Mouse (Mus musculus): ENCODE measurements around the gene Tlr5. TPM values are rescaled to one million over a fixed set of nuclear protein-coding genes. Genes with fewer than 3 reads are reported as not detected.
A peak's percentile ranks its signal among the peaks of the same experiment; 100 is the strongest.

Tlr5 gene
- polyA plus RNA-seq, 1 experiment from 2014 or later = 0.29 TPM

DNA sequence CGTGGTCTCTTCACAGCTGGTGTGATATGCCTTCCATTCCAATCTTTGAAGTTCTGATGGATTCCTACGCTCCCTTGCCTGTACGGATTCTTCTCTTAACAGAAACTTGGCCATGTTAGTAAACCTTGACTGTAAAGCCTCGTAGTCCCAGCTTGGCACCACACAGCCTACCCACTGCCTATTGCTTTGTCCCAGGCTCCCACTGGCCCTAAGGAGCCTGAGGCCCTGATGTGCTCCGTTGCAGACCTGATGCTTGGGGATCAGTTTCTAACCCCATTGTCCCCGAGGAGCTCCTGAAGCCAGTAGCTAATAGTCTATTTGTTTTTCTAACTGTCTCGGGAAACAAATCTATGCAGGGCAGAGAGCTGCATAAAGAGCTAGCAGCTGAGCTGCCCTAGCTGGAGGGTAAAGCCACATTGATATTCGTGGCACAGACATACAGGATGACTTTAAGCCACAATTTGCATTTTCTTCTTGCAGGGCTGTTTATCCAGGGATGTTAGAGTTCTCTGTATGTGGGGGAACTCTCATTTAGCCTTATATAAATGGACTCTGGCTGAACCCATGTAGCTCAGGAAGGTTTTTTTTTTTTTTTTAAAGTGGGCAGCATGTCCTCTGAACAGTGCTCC is 35.8 kb upstream of the Tlr5 start:
- ATAC-seq (replicated peaks; ENCODE audit: low FRiP score) = no peak
- no peaks in the 10 kb centered on the region for H3K9me3 ChIP-seq (ENCODE audit: control insufficient read depth, low read length)
- H3K4me3 ChIP-seq (ENCODE audit: low read depth, low read length) = no peak overlapping the region
- H3K27ac ChIP-seq (ENCODE audit: low read depth, low read length) = 0 out of 2 replicates have a peak overlapping the region, but pooled peaks have one; percentile 31
- H3K27me3 ChIP-seq (ENCODE audit: control insufficient read depth, insufficient read depth, low read length) = no peaks in the 10 kb centered on the region
- H3K4me2 ChIP-seq (ENCODE audit: low read depth, low read length, severe bottlenecking) = no peak overlapping the region
- WGBS = 45% methylated on average over 8 of the region's 8 CpGs
- no peaks in the 10 kb centered on the region for H3K36me3 ChIP-seq (ENCODE audit: control insufficient read depth, insufficient read depth, low read length)
- peaks cover 5% of the 10 kb centered on the region; the same call in 1 of the 2 replicates for H3K4me1 ChIP-seq (replicated peaks; ENCODE audit: control insufficient read depth, insufficient read depth, low read length)
- H3K9ac ChIP-seq (ENCODE audit: low read length) = no peak overlapping the region
- no peak for DNase-seq (ENCODE audit: low spot score)

- 77% methylated on average over 4 of the region's 4 CpGs for WGBS
- Histone ChIP-seq H3K27ac (ENCODE audit: low read depth, low read length) (no peak overlapping the region), H3K4me2 (ENCODE audit: low read depth, low read length, severe bottlenecking) (no peak overlapping the region), H3K27me3 (ENCODE audit: control insufficient read depth, insufficient read depth, low read length) (no peaks in the 10 kb centered on the region), H3K9ac (ENCODE audit: low read length) (no peak overlapping the region), H3K36me3 (ENCODE audit: control insufficient read depth, insufficient read depth, low read length) (no peaks in the 10 kb centered on the region), H3K4me3 (ENCODE audit: low read depth, low read length) (no peak overlapping the region), H3K9me3 (ENCODE audit: control insufficient read depth, low read length) (no peaks in the 10 kb centered on the region), H3K4me1 (replicated peaks; ENCODE audit: control insufficient read depth, insufficient read depth, low read length) (peaks cover 5% of the 10 kb centered on the region; the same call in 1 of the 2 replicates)
- ATAC-seq (replicated peaks; ENCODE audit: low FRiP score) (no peak), DNase-seq (ENCODE audit: low spot score) (no peak)
These were observed 31.8 kb upstream of the Tlr5 start for GRCm38 (mm10) chr1:182922824-182923223.

GRCm38 (mm10) chr1:182926465-182926864 is 28.1 kb upstream of the Tlr5 start:
- no peaks in the 10 kb centered on the region for H3K9me3 ChIP-seq (ENCODE audit: control insufficient read depth, low read length)
- no peak overlapping the region for H3K4me2 ChIP-seq (ENCODE audit: low read depth, low read length, severe bottlenecking)
- no peak for ATAC-seq (replicated peaks; ENCODE audit: low FRiP score)
- WGBS = 90% methylated on average over 6 of the region's 6 CpGs
- no peak overlapping the region for H3K4me3 ChIP-seq (ENCODE audit: low read depth, low read length)
- DNase-seq (ENCODE audit: low spot score) = no peak
- no peak overlapping the region for H3K27ac ChIP-seq (ENCODE audit: low read depth, low read length)
- no peaks in the 10 kb centered on the region for H3K27me3 ChIP-seq (ENCODE audit: control insufficient read depth, insufficient read depth, low read length)
- H3K36me3 ChIP-seq (ENCODE audit: control insufficient read depth, insufficient read depth, low read length) = no peaks in the 10 kb centered on the region
- H3K9ac ChIP-seq (ENCODE audit: low read length) = no peak overlapping the region
- H3K4me1 ChIP-seq (replicated peaks; ENCODE audit: control insufficient read depth, insufficient read depth, low read length) = no peaks in the 10 kb centered on the region

DNA sequence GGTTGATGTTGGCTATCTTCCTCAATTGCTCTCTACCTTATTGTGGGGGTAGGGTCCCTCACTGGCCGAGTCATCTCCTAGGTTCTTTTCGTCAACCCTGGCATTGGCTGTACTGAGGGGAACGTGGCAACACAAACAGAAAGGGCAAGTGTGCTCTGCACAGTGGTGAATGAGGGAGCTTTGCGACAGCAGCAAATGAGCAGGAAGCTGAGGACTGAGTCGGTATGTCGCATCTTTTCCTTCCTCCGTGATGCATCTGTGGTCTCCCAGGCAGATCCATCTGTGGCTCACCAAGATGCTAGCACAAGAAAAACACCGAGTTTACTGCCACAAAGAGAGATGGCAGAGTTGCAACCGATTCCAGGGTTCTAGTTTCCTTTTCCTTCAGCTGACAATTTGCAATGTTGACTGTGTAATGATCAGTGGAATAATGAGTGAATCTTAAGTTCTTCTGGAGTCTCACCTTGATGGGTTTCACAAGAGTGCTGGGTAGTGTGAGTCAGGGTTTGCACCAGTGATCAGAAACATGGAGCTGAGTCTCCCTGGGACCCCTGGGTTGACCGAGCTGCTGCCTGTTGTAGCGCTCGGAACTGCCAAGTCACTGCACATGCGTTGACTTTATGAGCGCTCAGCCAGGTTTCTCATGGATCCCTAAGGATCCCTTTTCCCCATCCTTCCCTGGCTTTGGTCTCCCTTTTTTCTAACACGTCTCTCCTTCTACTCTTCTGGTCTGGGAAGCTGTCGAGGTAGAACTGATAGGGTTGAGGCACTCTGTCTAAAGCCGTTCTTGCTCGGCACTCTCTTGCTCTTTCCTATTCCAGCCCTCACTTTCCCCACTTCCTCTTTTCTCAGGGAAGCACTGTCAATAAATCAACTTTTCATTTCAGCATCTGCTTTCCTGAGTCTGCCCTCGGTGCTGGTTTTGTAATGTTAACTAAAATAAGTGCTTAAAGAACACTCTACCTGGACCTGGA is 26.4 kb upstream of the Tlr5 start:
- no peak for ATAC-seq (replicated peaks; ENCODE audit: low FRiP score)
- WGBS = 91% methylated on average over 19 of the region's 19 CpGs

DNA sequence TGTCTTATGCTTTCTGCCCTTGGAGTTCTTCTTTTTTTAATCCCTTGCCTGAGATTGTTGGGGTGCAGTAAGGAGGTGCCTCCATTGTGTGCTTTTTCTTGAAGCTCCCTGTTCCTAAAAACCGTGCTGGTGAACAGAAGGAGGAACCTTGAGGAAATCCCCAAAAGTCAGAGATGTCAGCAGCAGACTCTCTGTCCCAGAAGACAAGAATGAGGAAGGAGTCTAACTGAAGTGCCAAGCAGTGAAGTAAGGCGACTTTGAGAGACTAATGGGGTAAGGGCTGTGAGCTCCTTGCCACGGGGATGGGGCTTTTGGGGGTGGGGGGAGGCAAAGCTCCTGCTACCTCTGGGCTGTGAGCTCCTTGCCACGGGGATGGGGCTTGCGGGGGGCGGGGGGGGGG is 19.1 kb upstream of the Tlr5 start:
- Histone ChIP-seq H3K27ac (ENCODE audit: low read depth, low read length) (no peak overlapping the region), H3K27me3 (ENCODE audit: control insufficient read depth, insufficient read depth, low read length) (no peaks in the 10 kb centered on the region), H3K4me2 (ENCODE audit: low read depth, low read length, severe bottlenecking) (no peak overlapping the region), H3K4me3 (ENCODE audit: low read depth, low read length) (no peak overlapping the region), H3K36me3 (ENCODE audit: control insufficient read depth, insufficient read depth, low read length) (no peaks in the 10 kb centered on the region), H3K4me1 (replicated peaks; ENCODE audit: control insufficient read depth, insufficient read depth, low read length) (no peaks in the 10 kb centered on the region), H3K9ac (ENCODE audit: low read length) (no peak overlapping the region), H3K9me3 (ENCODE audit: control insufficient read depth, low read length) (no peaks in the 10 kb centered on the region)
- DNase-seq (ENCODE audit: low spot score) (peak; percentile 17), ATAC-seq (replicated peaks; ENCODE audit: low FRiP score) (no peak)
- WGBS = 37% methylated on average over 6 of the region's 6 CpGs

More for the DNA sequence above, 26.4 kb upstream of the Tlr5 start:
- no peak overlapping the region for H3K4me3 ChIP-seq (ENCODE audit: low read depth, low read length)
- H3K4me1 ChIP-seq (replicated peaks; ENCODE audit: control insufficient read depth, insufficient read depth, low read length) = no peaks in the 10 kb centered on the region
- H3K27me3 ChIP-seq (ENCODE audit: control insufficient read depth, insufficient read depth, low read length) = no peaks in the 10 kb centered on the region
- no peak for DNase-seq (ENCODE audit: low spot score)
- no peaks in the 10 kb centered on the region for H3K9me3 ChIP-seq (ENCODE audit: control insufficient read depth, low read length)
- H3K4me2 ChIP-seq (ENCODE audit: low read depth, low read length, severe bottlenecking) = no peak overlapping the region
- no peak overlapping the region for H3K9ac ChIP-seq (ENCODE audit: low read length)
- no peak overlapping the region for H3K27ac ChIP-seq (ENCODE audit: low read depth, low read length)
- H3K36me3 ChIP-seq (ENCODE audit: control insufficient read depth, insufficient read depth, low read length) = no peaks in the 10 kb centered on the region

DNA sequence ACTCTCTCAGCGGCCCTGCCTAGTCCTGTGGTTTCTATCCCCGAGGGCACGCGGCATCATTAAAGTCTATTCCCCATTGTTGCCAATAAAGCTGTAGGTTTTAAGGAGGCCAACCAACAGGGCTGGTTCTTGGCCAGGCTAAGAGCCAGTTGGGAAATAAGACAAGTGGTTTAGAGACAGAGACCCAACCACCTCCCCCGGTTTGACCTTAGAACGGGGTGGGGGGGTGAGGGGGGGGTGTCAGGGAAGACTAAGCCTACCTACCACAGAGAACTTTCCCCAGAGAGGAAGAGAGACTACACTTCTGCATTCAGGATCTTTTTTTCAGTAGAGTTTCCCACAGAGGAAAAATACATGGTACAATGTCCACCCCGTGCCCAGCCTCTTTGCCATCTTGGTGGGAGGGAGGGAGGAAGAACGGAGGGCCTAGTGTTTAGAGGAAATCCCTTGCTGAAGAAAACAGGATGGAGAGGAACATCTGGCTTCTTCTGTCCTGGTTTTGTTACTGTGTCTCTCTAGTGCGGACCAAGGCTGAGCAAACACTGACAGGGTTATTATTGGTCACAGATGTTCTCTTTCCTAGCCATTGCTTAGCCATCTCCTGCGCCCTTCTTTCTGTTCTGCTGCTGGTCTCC is 17.0 kb upstream of the Tlr5 start:
- DNase-seq (ENCODE audit: low spot score) (peak; percentile 51), ATAC-seq (replicated peaks; ENCODE audit: low FRiP score) (no peak)
- Histone ChIP-seq H3K4me3 (ENCODE audit: low read depth, low read length) (no peak overlapping the region), H3K4me2 (ENCODE audit: low read depth, low read length, severe bottlenecking) (no peak overlapping the region), H3K9me3 (ENCODE audit: control insufficient read depth, low read length) (no peaks in the 10 kb centered on the region), H3K27me3 (ENCODE audit: control insufficient read depth, insufficient read depth, low read length) (no peaks in the 10 kb centered on the region), H3K9ac (ENCODE audit: low read length) (no peak overlapping the region), H3K4me1 (replicated peaks; ENCODE audit: control insufficient read depth, insufficient read depth, low read length) (no peaks in the 10 kb centered on the region), H3K36me3 (ENCODE audit: control insufficient read depth, insufficient read depth, low read length) (no peaks in the 10 kb centered on the region), H3K27ac (ENCODE audit: low read depth, low read length) (no peak overlapping the region)
- WGBS = 53% methylated on average over 10 of the region's 10 CpGs

DNA sequence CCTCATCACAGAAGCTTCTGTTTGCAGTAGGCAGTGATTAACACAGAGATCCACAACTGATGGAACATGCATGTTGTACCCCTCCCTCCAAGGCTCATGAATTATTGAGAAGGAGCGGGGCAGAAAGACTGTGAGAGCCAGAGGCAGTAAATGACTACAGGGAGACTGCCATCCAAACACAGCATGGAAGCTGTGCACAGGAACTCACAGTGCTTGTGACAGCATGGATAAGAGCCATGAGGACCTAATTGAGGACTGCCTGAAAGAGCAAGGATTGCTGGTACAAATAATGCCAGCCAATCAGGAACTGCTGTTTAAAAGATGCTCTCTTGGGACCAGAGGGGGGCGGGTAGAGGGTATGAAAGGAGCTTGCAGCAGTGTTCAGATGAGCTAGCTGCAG is 12.7 kb upstream of the Tlr5 start:
- H3K36me3 ChIP-seq (ENCODE audit: control insufficient read depth, insufficient read depth, low read length) = no peaks in the 10 kb centered on the region
- H3K4me1 ChIP-seq (replicated peaks; ENCODE audit: control insufficient read depth, insufficient read depth, low read length) = no peaks in the 10 kb centered on the region
- no peak overlapping the region for H3K27ac ChIP-seq (ENCODE audit: low read depth, low read length)
- H3K4me3 ChIP-seq (ENCODE audit: low read depth, low read length) = no peak overlapping the region
- no peaks in the 10 kb centered on the region for H3K27me3 ChIP-seq (ENCODE audit: control insufficient read depth, insufficient read depth, low read length)
- WGBS = 74% methylated on average over 2 of the region's 2 CpGs
- DNase-seq (ENCODE audit: low spot score) (no peak), ATAC-seq (replicated peaks; ENCODE audit: low FRiP score) (no peak)
- H3K4me2 ChIP-seq (ENCODE audit: low read depth, low read length, severe bottlenecking) = no peak overlapping the region
- H3K9ac ChIP-seq (ENCODE audit: low read length) = no peak overlapping the region
- H3K9me3 ChIP-seq (ENCODE audit: control insufficient read depth, low read length) = no peaks in the 10 kb centered on the region

- H3K36me3 ChIP-seq (ENCODE audit: control insufficient read depth, insufficient read depth, low read length) = no peaks in the 10 kb centered on the region
- 90% methylated on average over 3 of the region's 3 CpGs for WGBS
- ATAC-seq (replicated peaks; ENCODE audit: low FRiP score) (no peak), DNase-seq (ENCODE audit: low spot score) (no peak)
- no peaks in the 10 kb centered on the region for H3K9me3 ChIP-seq (ENCODE audit: control insufficient read depth, low read length)
- H3K9ac ChIP-seq (ENCODE audit: low read length) = no peak overlapping the region
- no peak overlapping the region for H3K4me2 ChIP-seq (ENCODE audit: low read depth, low read length, severe bottlenecking)
- no peaks in the 10 kb centered on the region for H3K27me3 ChIP-seq (ENCODE audit: control insufficient read depth, insufficient read depth, low read length)
- H3K4me1 ChIP-seq (replicated peaks; ENCODE audit: control insufficient read depth, insufficient read depth, low read length) = no peaks in the 10 kb centered on the region
- no peak overlapping the region for H3K27ac ChIP-seq (ENCODE audit: low read depth, low read length)
- H3K4me3 ChIP-seq (ENCODE audit: low read depth, low read length) = no peak overlapping the region
These were observed 10.7 kb upstream of the Tlr5 start for GRCm38 (mm10) chr1:182943911-182944310.

Data from forebrain, embryonic 11.5 days (tissue).